Mouse (Mus musculus) urinary bladder, adult 18-20 months (tissue): Measurements from ENCODE around the gene Baz2b.
A peak's percentile ranks its signal among the peaks of the same experiment; 100 is the strongest.

ENCODE experiments used
- DNase-seq, 2 experiments: peaks; one replicate each; pipeline ENCODE4 v3.0.0; 2022; ENCODE audit warnings: low spot score in 2 of 2, mixed read lengths in 2 of 2

The Baz2b gene

DNA sequence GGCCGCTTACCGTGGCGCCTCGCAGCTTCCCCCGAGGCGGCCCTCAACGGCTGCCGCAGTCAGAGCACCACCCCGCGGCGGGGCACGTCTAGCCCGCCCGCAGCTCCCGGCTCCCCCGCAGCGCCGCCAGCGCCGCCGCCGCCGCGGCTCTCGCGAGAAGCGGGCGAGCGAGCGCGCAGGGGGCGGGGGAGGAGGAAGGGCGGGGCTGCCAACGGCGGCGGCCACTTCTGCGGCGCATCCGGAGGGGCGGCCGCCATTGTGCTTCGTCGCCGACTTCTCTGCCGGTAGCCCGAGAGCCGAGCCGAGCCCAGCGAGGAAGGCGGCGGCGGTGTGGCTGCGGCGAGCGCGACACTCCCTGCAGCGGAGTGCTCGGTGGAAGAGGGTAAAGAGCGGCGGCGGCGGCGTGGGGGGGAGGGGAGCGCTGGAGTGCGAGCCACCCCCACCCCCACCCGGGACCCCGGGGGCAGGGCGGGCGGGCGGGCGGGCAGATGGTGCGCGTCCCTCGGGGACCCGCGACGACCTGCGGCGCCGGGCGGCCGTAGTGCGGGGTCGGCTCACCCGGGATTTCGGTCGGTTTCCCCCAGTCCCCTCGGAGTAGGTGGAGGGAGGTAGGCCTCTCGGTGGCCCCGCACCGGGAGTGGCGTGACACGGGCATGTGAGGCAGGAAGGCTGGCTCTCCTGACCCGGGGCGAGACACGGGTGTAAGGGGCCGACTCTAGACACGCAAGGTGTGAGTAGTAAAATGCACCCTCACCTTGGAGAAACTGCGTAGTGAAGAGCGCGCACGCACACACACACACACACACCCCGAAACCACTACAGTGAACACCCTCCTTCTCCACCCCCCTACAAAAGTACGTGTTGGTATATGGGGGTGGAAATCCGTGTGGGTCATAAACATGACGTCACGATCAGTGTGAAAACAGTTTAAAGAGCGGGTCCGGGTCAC is at the start of gene Baz2b, which contains the start of gene March7:
Baz2b (minus strand) TSS at position 137 of the 949 bp plus-strand sequence.
March7 (plus strand) TSS at position 185 of the 949 bp plus-strand sequence.
- DNase-seq = peak; percentile 73 to 81

- no peak for DNase-seq
Measured at GRCm38 (mm10) chr2:60259186-60259585, 49.5 kb upstream of the Baz2b start.

DNA sequence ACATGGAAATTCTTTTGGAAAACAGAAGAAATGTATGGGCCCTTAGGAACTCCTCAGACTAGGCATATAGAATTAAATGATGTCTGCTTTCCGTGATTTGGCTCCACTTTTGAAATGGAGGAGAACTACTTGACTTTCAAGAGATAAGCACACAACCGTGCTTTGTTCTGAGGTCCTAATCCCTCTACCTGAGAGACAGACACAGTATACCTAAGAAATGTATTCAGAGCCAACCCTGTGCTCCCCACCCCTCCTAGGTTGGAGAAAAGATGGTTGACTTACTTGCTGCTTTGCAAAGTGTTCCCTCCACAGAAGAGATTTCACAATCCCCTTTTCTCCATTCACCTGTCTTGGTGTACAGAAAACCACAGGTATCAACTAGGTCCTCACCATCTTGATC is 47.1 kb upstream of the Baz2b start:
- no peak for DNase-seq

DNA sequence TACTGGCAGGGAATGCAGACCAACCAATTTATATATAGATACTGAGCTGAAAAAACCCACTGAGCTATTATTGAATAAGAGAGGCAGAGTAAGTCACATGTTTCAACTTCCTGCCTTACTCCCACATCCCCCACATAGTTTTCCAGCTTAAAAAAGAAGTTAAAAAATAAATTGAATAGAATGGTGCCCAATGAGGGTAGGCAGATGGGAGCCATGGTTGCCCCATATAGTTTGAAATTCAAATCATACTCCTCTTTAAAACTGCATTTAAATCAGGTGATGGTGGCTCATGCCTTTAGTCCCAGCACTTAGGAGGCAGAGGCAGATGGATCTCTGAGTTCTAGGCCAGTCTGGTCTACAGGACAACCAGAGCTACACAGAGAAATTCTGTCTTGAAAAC is 43.9 kb upstream of the Baz2b start:
- DNase-seq = no peak

GRCm38 (mm10) chr2:60252782-60253181 is 43.1 kb upstream of the Baz2b start:
- DNase-seq = no peak

DNA sequence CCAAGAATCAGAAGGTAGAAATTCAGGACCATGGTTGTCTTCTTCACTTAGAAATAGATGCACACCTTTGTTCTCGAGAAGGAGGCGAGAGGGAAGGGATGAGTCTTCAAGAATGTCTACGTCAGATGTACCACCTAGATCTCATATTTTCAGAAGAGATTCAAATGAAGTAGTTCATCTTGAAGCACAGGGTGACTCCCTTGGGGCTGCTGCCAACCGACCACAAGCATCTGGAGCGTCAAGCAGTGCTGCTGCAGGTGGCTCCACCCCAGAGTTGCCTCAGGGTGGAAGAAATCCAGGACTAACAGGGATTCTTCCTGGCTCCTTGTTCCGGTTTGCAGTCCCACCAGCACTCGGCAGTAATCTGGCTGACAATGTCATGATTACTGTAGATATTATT is 24.9 kb upstream of the Baz2b start:
- no peak for DNase-seq

DNA sequence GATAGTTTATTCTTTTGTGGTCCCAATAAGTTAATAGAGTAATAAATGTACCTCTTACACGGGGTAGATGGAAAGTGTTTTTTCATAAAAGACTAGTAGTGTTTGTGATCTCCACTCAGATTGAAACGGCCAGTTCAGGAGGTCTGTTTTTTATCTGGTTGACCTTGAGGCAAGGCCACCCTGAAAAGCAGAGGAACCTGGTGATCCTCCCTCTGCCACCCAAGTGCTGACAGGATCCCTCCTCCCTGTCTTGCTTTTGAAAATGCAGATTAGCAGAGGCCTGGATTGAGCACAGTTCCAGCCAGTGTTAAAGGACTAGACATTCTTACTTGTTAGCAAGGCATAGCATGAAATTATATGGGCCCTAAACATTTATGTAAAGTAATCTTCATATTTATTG is 23.5 kb upstream of the Baz2b start:
- no peak for DNase-seq

DNA sequence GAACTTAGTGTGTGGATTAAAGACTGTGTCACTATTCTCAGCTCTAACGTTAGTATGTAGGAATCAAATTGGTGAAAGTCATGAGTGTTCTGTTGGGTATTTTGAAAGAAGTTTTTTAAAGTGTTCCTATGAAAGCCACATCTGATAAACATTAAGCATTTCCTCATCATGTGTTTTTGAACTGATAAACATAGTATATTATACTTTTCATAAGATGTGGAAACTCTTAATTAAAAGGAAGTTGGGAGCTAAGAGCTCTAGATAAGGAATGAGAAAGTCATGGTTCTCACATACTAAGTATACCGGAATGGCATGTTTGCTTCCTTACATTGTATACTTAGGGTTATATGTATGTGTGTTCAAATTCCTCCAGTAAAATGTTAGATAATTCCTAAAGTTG is 20.7 kb upstream of the Baz2b start:
- no peak for DNase-seq

- no peak for DNase-seq
Measured at GRCm38 (mm10) chr2:60228470-60228869, 18.8 kb upstream of the Baz2b start.

DNA sequence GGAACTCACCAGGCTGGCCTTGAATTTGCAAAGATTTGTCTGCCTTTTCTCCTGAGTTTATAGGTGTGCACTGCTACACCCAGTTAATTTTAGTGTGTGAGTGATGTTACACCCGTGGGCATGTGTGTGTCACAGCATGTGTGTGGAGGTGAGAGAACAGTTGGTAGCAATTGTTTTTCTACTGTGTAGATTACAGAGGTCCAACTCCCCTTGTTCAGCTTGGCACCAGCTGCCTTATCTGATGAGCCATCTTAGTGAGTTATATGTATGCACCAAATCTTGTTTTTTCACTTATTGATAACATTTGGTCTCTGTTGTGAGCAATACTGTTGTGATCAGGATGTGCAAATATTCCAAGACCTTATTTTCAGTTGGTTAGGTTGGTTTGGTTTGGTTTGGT is 13.8 kb upstream of the Baz2b start:
- no peak for DNase-seq

DNA sequence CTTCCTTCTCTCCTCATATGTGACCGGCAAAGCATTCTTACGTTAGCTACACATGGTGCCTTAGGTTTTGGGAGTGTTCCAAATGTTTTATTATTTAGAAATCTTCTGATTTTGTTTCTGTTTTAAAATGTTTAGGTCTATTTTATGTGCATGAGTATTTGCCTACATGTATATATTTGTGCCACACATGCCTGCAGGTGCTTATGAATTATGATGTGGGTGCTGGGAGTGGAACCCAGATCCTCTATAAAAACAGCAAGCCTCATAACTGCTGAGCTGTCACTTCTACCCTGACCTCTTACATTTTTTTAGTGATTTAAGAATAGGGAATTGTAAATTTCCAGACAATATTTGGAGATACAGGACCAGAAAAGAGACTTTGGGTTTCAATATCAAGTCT is 12.3 kb upstream of the Baz2b start:
- no peak for DNase-seq

- no peak for DNase-seq
Measured at GRCm38 (mm10) chr2:60221236-60221635, 11.6 kb upstream of the Baz2b start.

DNA sequence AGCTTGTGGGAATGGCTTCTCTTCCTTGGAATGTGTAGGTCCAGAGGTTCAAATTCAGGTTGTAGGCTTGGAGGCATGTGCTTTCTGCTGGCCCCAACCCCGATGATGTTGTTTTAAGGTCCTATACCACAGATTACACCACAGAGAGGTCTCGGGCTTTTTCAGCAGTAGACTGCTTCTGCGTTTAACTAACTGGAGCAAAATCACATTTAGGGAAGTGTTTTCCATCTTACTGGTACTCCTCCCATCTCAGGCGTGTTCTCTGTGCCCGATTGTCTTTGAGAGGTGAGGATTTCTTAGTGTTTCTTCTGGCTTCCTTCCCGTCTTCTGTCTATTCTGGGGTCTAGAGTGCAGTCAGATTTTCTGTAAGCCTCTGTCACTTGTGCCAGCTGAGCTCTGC is 8.0 kb upstream of the Baz2b start:
- DNase-seq = no peak

DNA sequence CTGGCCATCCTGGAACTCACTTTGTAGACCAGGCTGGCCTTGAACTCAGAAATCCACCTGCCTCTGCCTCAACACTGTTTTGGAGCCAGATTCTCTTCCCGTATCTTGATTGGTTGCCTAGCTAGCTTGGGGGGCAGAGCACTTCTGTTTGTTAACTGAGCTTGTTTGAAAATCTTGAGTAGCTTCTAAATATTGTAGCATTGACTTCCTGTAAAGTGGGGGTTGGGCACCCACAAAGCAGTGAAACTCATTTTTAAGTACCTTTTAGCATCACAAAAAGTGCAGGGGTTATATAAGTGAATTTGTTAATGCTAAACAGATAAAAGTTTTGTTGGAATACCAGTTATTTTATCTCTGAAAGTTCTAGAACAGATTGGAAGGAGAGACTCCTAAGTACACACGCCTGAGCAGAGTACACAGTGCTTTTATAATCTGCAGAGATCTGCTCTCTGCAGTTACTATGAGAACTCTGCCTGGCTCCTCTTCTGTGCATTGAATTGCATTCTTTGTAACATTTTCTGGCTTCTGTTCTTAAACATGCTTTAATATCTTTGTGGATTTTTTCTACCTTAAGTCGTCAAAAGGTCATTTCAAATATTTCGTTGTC is 7.0 kb upstream of the Baz2b start:
- no peak for DNase-seq

DNA sequence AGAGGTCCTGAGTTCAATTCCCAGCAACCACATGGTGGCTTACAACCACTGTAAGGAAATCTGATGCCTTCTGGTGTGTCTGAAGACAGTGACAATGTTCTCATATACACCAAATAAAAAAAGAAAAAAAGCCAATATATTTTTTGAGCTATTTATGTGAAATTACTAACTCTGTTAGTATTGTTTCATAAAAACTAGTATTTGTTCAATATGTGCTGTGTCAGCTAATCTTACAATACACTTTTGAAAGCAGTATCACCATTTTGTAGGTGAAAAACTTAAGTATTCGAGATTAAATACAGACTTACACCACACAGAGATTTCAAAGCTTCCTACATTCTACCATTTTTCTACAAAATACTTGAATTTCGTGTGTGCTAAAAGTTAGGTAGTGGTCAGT is 5.0 kb upstream of the Baz2b start:
- DNase-seq = no peak

DNA sequence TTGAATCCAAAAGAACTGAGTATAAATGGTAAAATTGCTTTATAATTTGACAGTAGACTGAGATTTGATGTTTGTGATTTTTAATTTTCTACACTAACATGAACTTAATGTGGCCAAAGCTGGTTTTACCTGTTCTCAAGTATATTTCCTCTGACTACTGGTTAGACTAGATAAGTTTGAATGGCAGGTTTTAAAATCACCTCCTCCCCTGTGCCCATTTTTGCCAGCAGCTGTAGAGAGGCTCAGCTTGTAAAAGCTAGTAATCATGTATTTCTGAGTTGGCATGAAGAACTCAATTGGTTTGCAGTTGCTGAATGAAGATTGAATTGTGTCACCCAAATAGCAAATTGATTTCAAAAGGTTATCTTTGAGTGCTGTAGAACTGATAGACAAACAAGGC is 2.8 kb upstream of the Baz2b start:
- DNase-seq = no peak

DNA sequence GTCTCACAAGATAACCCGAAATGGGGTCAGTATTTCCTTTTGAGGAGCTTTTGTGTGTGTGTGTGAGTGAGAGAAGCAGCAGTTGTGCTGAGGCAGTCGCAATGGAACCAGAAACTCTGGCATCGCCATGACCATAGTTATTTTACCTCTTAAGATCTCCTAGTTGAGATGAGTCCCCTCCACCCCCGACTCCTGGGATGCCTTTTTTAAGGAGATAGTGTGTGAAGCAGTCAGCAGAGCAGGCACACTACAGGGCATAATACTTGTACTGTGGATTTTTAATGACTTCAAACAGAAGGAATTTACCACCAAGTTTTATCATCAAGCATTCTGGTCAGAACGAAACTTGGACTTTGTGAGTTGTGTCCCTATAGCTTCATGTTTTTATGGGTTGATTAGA is 1.2 kb upstream of the Baz2b start:
- DNase-seq = no peak

DNA sequence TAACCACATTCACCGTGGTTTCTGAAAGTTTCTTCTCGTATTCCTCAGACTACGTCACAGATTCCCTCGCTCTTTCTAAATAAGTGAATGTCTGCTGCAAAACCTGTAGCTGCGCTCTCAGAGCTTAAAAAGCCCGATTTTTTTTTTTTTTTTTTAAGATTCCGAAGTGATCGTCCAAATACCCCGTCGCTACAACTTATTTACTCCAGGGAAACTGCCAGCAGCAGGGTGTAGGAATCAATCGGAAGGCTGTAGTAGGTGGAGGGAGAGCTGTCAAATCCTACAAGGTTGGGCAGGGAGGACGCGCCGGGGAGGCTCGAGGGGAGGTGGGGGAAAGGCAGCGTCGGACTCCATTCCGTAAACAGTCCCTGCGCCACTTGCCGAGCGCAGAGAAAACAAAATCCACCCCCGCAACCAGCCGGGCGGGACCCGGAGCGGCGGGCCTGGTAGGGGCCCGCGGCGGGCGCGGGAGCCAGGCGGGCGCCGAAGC is 472 bp downstream of the Baz2b start:
- peak; percentile 38 to 39 for DNase-seq

DNA sequence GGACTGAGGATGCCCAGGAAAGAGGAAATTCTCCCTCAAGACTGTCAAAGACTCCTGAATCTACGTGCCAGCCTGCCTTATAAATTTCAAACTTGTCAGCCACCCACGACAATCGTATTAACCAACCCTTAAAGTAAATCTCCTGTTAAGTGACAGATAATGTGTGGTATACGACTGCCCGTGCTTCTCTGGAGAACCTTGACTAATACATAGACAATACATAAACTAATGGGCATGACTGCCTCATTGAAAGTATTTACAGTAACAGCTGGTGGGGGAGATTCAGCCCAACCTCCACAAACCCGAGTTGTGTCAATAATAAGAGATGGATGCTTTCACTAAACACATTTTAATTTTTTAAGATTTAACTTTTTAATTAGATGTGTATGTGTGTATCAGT is 3.8 kb downstream of the Baz2b start:
- DNase-seq = no peak

DNA sequence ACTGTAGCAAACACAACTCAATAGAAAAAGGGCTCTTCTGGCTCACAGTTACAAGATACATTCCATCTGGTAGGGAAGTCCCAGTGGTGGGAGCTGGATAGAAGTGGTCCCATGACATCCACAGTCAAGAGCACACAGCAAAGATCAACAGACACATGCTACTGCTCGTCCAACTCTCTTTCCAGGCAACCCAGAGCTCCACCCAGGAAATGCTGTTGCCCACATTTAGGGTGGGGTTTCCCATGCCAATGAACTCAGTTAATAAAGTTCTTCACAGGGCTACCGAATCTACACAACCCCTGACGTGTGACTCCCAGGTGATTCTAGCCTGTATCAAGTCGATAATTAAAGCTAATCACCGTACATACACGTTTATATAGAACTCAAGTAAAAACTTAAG is 5.5 kb downstream of the Baz2b start:
- no peak for DNase-seq

DNA sequence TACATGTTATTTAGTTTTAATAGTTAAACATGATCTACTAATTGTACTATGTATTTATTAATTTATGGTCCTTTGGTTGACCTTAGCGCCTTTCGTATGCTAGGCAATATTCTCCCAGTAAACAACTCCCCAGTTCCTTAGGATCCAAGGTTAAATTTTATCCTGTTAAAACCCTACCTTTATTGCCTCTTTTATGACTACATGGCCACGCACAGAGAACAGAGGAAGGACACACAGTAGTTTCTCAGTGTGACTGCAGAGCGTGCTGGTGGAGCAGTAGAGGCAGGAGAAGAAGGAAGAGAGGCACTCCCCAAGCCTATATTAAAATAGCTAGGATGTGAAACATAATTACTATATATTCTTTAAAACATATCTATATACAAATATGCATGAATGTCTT is 5.9 kb downstream of the Baz2b start:
- no peak for DNase-seq

GRCm38 (mm10) chr2:60202900-60203530 is 6.6 kb downstream of the Baz2b start:
- DNase-seq = no peak

- peak; percentile 21 to 38 for DNase-seq
Measured at GRCm38 (mm10) chr2:60200667-60201066, 9.0 kb downstream of the Baz2b start.
